Mouse (Mus musculus) G1E (cell line): ENCODE measurements around the gene Kcmf1.

Experiments used
- CTCF ChIP-seq: IDR thresholded peaks from 2 replicates; pipeline ENCODE4 v1.5.1; 2012; ENCODE audit warnings: low read depth, low read length, inconsistent platforms, mixed read lengths
- GATA1 ChIP-seq: IDR thresholded peaks from 2 replicates; pipeline ENCODE4 v1.6.1; 2012; ENCODE audit warnings: borderline replicate concordance, low read length, inconsistent platforms, mixed read lengths
- GATA2 ChIP-seq: IDR thresholded peaks from 2 replicates; pipeline ENCODE4 v1.6.1; 2012; ENCODE audit warnings: low read depth, low read length, inconsistent platforms, borderline replicate concordance
- POLR2AphosphoS5 ChIP-seq: IDR thresholded peaks from 2 replicates; pipeline ENCODE4 v1.6.1; 2012; ENCODE audit warnings: low read depth, low read length, inconsistent platforms; ENCODE audit not compliant: insufficient replicate concordance
- TAL1 ChIP-seq: conservative IDR thresholded peaks from 2 replicates; pipeline ENCODE4 v1.6.1; 2012; ENCODE audit warnings: low read depth, low read length, inconsistent platforms, mixed read lengths

DNA sequence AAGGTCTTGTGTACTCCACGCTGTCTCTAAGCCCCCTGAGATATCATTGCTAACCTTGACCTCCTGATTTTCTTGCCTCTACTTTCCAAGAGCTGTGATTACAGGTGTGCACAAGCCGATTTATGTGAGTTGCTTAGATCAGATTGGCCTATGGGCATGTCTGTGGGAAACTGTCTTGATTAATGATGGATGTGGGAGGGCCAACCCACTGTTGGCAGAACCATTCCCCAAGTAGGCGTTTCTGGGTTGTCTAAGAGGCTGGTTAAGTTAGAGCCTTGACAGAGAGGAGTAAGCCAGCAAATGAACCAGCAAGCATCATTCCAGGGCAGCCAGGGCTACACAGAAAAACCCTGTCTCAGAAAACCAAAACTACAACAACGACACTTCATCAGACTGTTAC is 26.3 kb upstream of the Kcmf1 start:
- TF ChIP-seq CTCF: no peak
- no peak for TF ChIP-seq GATA2
- no peak for TF ChIP-seq GATA1
- TF ChIP-seq TAL1: no peak
- no peak for TF ChIP-seq POLR2AphosphoS5
